Mouse (Mus musculus) cerebellum, adult 9-11 months (tissue): ENCODE measurements around the gene Tshz2.
A peak's percentile ranks its signal among the peaks of the same experiment; 100 is the strongest.

Experiments used
- DNase-seq: peaks from one replicate; pipeline ENCODE4 v3.0.0; 2022

The Tshz2 gene

GRCm38 (mm10) chr2:169887921-169888320 lies 255.1 kb downstream of the Tshz2 start:
- DNase-seq: no peak

GRCm38 (mm10) chr2:169892441-169893038 lies 259.7 kb downstream of the Tshz2 start:
- DNase-seq: no peak

GRCm38 (mm10) chr2:169902896-169903295 lies 270.1 kb downstream of the Tshz2 start:
- DNase-seq: no peak

- DNase-seq: no peak
These were observed 273.6 kb downstream of the Tshz2 start for GRCm38 (mm10) chr2:169906396-169906795.

- DNase-seq: no peak
These were observed 275.2 kb downstream of the Tshz2 start for GRCm38 (mm10) chr2:169907979-169908378.

- DNase-seq: no peak
These were observed 277.8 kb downstream of the Tshz2 start for GRCm38 (mm10) chr2:169910606-169911005.

GRCm38 (mm10) chr2:169912826-169913225 lies 280.0 kb downstream of the Tshz2 start:
- DNase-seq: no peak

- DNase-seq: no peak
These were observed 282.1 kb downstream of the Tshz2 start for GRCm38 (mm10) chr2:169914903-169915302.

GRCm38 (mm10) chr2:169915326-169915725 lies 282.5 kb downstream of the Tshz2 start:
- DNase-seq: no peak

GRCm38 (mm10) chr2:169919111-169919695 lies 286.4 kb downstream of the Tshz2 start:
- DNase-seq: no peak

- no peak for DNase-seq
These were observed 291.5 kb downstream of the Tshz2 start for GRCm38 (mm10) chr2:169924177-169924810.

GRCm38 (mm10) chr2:169925466-169925865 lies 292.7 kb downstream of the Tshz2 start:
- DNase-seq: no peak

- no peak for DNase-seq
These were observed 293.2 kb downstream of the Tshz2 start for GRCm38 (mm10) chr2:169926016-169926415.

- no peak for DNase-seq
These were observed 294.6 kb downstream of the Tshz2 start for GRCm38 (mm10) chr2:169927401-169927800.

- no peak for DNase-seq
These were observed 295.8 kb downstream of the Tshz2 start for GRCm38 (mm10) chr2:169928447-169929120.

- peak; percentile 34 for DNase-seq
These were observed 297.0 kb downstream of the Tshz2 start for GRCm38 (mm10) chr2:169929540-169930497.

GRCm38 (mm10) chr2:169935642-169936041 lies 302.8 kb downstream of the Tshz2 start:
- DNase-seq: no peak

- no peak for DNase-seq
These were observed 307.7 kb downstream of the Tshz2 start for GRCm38 (mm10) chr2:169940297-169941142.

GRCm38 (mm10) chr2:169943727-169944126 lies 310.9 kb downstream of the Tshz2 start:
- no peak for DNase-seq

- DNase-seq: no peak
These were observed 315.3 kb downstream of the Tshz2 start for GRCm38 (mm10) chr2:169948139-169948538.

GRCm38 (mm10) chr2:169951041-169951440 lies 318.2 kb downstream of the Tshz2 start:
- DNase-seq: no peak

GRCm38 (mm10) chr2:169952981-169953380 lies 320.2 kb downstream of the Tshz2 start:
- DNase-seq: no peak
